Mouse (Mus musculus) frontal cortex, postnatal 25 days (tissue): ENCODE results near the gene Senp5.
"Not testable (repeated sequence)": the region's sequence is repeated elsewhere in the genome, so short reads cannot be mapped to it uniquely, and the experiment has no call there.

Source experiments
- DNase-seq, 2 experiments: peaks; one replicate each; pipeline ENCODE4 v3.0.0; 2022; ENCODE audit warnings: low spot score in 2 of 2

Gene Senp5

GRCm38 (mm10) chr16:32002509-32003477 lies at the start of gene Senp5:
Senp5 (minus strand) TSS chr16:32003287.
- peak; percentile 73 to 80 for DNase-seq

GRCm38 (mm10) chr16:32042367-32042766 lies 39.3 kb upstream of the Senp5 start:
- no peak for DNase-seq

GRCm38 (mm10) chr16:32019678-32020077 lies 16.6 kb upstream of the Senp5 start:
- DNase-seq = no peak

- no peak for DNase-seq
Observed at GRCm38 (mm10) chr16:32010330-32010729, 7.2 kb upstream of the Senp5 start.

- DNase-seq = no peak
Observed at GRCm38 (mm10) chr16:32009913-32010312, 6.8 kb upstream of the Senp5 start.

GRCm38 (mm10) chr16:32008529-32009293 lies 5.6 kb upstream of the Senp5 start:
- no peak for DNase-seq

- DNase-seq = no peak
Observed at GRCm38 (mm10) chr16:32004731-32005130, 1.6 kb upstream of the Senp5 start.

- DNase-seq = no peak
Observed at GRCm38 (mm10) chr16:31996371-31996770, 6.7 kb downstream of the Senp5 start.

- DNase-seq = no peak
Observed at GRCm38 (mm10) chr16:31993946-31994345, 9.1 kb downstream of the Senp5 start.

- DNase-seq = no peak
Observed at GRCm38 (mm10) chr16:31993195-31993594, 9.9 kb downstream of the Senp5 start.

GRCm38 (mm10) chr16:31992039-31992438 lies 11.0 kb downstream of the Senp5 start:
- no peak for DNase-seq

GRCm38 (mm10) chr16:31980946-31981345 lies 22.1 kb downstream of the Senp5 start:
- no peak for DNase-seq

- no peak for DNase-seq
Observed at GRCm38 (mm10) chr16:31979501-31979900, 23.6 kb downstream of the Senp5 start.

- DNase-seq = no peak
Observed at GRCm38 (mm10) chr16:31975258-31975657, 27.8 kb downstream of the Senp5 start.

GRCm38 (mm10) chr16:31963224-31963623 lies 39.9 kb downstream of the Senp5 start:
- no peak for DNase-seq

GRCm38 (mm10) chr16:31948345-31948774 lies 54.7 kb downstream of the Senp5 start, which contains the start of the genes 0610012G03Rik and Ncbp2:
0610012G03Rik (minus strand) TSS chr16:31948494.
Ncbp2 (plus strand) TSS chr16:31948513.
- peak; percentile 92 to 94 for DNase-seq

- DNase-seq = peak in 1 of 2 experiments; percentile 24
Observed at GRCm38 (mm10) chr16:31947901-31948316, 55.2 kb downstream of the Senp5 start.

GRCm38 (mm10) chr16:31947333-31947732 lies 55.8 kb downstream of the Senp5 start:
- no peak for DNase-seq

- not testable (repeated sequence) for DNase-seq
Observed at GRCm38 (mm10) chr16:31945986-31946385, 57.1 kb downstream of the Senp5 start.

GRCm38 (mm10) chr16:31945372-31945771 lies 57.7 kb downstream of the Senp5 start:
- no peak for DNase-seq

- peak in 1 of 2 experiments; percentile 21 for DNase-seq
Observed at GRCm38 (mm10) chr16:31944698-31945255, 58.3 kb downstream of the Senp5 start.

- peak; percentile 71 to 78 for DNase-seq
Observed at GRCm38 (mm10) chr16:31943980-31944379, 59.1 kb downstream of the Senp5 start.
